23 mouse cellular contexts compared by ENCODE assay signal in genomic region chr16:4138541-4138940, GRCm38 (mm10).
DNase-seq lines count a peak whose midpoint lies in the region; TF ChIP-seq lines count a peak whose summit lies in the region.
"Had no signal": no experiment of that assay in that cellular context is flagged by ENCODE, and none has a peak within 500 bp of the region (broad histone marks: within the 10 kb centered on the region; RNA-seq: fewer than 3 reads in every experiment).

No protein-coding gene starts in this region.

- no peak for DNase-seq in gastrocnemius, adult 2 months
- no peak for DNase-seq in gastrocnemius, postnatal 10 days
- DNase-seq in kidney, adult 9 months: peak; percentile 50
- no peak for DNase-seq in kidney, postnatal 10 days
- peak; percentile 40 for DNase-seq in adipocyte (ENCODE audit: low spot score)
- DNase-seq in kidney, postnatal 36 days: peak; percentile 43 to 49
- DNase-seq in urinary bladder, postnatal 4 days (ENCODE audit: low spot score in 2 of 2): no peak
- DNase-seq: adrenal gland, adult 8-10 months; cerebellum, adult 8-10 months; cerebellum, postnatal 36 days; embryo, embryonic 11 days; heart, adult 2 months; heart, postnatal 4 days; layer of hippocampus, postnatal 36 days; liver; lung, postnatal 4 days had no signal

- peak overlapping the region; percentile 24 for H3K27ac ChIP-seq in gastrocnemius, adult 2 months
- H3K27ac ChIP-seq: embryonic facial prominence, embryonic 12.5 days; heart, adult 2 months; hindbrain, embryonic 13.5 days; midbrain, embryonic 12.5 days; neural tube, embryonic 12.5 days had no signal

- TF ChIP-seq CTCF in gastrocnemius, adult 2 months (IDR thresholded peaks at IDR 0.05): no peak

- H3K4me3 ChIP-seq in gastrocnemius, adult 2 months: no peak overlapping the region
- H3K4me3 ChIP-seq: embryonic facial prominence, embryonic 12.5 days; heart, adult 2 months; heart, embryonic 12.5 days; hindbrain, embryonic 13.5 days; megakaryocyte, embryonic 14.5 days; midbrain, embryonic 12.5 days; myocyte; neural tube, embryonic 12.5 days had no signal

- intact Hi-C loops in gastrocnemius, adult 2 months (cut with DNase I): no loop called here

Comparison
In these comparisons a context has a peak if more than half of its experiments do, and no peak if none do; other contexts are left out.
1. DNase-seq: peak in kidney, adult 9 months (single experiment), adipocyte (single experiment) and kidney, postnatal 36 days (2 of 2); none in gastrocnemius, adult 2 months (single experiment), gastrocnemius, postnatal 10 days (single experiment), kidney, postnatal 10 days (single experiment) and urinary bladder, postnatal 4 days (0 of 2).